Mouse (Mus musculus): ENCODE measurements around the gene Map3k3.

GRCm38 (mm10) chr11:106046584-106046983 lies 37.8 kb upstream of the Map3k3 start:
- TF ChIP-seq POLR2A (IDR thresholded peaks at IDR 0.05; ENCODE audit: extremely low read depth, insufficient read depth, low read length) (no peak), CTCF (IDR thresholded peaks at IDR 0.05; ENCODE audit: low read depth, low read length) (no peak)
